Mouse (Mus musculus) natural killer cell, adult 2 months (primary cell): ENCODE data around the gene Vmn1r10.

ENCODE experiments used
- DNase-seq, 2 experiments: peaks; one replicate each; pipeline ENCODE4 v3.0.0; 2022; ENCODE audit warnings: low spot score in 2 of 2

Gene Vmn1r10

DNA sequence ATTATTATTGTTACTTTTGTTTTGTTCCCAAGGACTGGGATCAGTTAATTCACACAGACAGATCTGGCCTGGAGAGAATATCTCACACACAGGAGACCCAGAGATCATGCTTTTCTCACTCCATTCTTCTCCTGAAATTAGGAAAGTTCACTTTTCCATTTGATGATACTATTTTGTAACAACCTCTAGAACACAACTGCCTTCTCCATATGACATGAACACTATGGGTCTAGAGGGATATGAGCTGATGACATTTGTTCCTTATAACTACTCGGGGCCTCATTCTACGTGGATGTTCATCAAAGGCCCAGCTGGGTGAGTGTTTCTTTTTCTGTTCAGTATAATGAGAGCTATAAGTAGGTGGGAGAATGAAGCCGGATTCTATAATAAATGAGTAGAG lies at the start of gene Vmn1r10:
Gene Vmn1r10, plus strand, starts transcription at position 301 of the 400 bp plus-strand sequence.
- DNase-seq = no peak

DNA sequence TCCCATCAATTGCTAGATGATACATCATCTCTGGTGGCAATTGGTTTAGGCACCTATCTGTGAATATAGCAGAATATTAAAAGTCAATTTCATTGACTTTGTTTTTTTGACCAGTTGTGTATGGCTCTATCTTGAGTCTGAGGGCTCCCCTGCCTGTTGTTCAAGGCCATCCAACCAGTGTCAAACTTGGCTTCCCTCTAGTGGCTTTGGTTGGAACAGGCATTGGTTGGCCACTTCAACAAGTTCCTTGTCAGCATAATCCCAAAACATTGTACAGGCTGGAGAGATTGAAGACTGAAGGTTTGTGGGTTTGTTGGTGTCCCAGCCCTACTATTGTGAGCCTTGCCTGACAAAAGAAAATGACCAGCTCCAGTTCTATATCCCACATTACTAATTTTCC lies 45.5 kb upstream of the Vmn1r10 start:
- no peak for DNase-seq

DNA sequence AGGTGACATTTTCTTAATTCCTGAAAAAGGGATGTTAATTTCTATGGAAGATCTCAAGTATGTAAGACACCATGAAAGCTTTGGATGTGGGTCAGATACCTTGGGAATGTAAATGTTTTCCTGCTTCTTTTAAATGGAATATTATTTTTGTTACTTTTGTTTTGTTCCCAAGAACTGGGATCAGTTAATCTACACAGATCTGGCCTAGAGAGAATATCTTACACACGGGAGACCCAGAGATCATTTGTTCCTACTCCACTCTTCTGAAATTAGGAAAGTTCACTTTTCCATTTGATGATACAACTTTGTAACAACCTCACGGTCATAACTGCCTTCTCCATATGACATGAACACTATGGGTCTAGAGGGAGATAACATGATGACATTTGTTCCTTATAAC lies 42.8 kb upstream of the Vmn1r10 start, which contains the start of gene Vmn1r9:
Gene Vmn1r9, plus strand, starts transcription at position 301 of the 400 bp plus-strand sequence.
- no peak for DNase-seq

DNA sequence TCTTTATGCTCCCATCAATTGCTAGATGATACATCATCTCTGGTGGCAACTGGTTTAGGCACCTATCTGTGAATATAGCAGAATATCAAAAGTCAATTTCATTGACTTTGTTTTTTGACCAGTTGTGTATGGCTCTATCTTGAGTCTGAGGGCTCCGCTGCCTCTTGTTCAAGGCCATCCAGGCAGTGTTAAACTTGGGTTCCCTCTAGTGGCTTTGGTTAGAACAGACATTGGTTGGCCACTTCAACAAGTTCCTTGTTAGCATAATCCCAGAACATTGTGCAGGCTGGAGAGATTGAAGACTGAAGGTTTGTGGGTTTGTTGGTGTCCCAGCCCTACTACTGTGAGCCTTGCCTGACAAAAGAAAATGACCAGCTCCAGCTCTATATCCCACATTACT lies 2.9 kb upstream of the Vmn1r10 start:
- DNase-seq = no peak

DNA sequence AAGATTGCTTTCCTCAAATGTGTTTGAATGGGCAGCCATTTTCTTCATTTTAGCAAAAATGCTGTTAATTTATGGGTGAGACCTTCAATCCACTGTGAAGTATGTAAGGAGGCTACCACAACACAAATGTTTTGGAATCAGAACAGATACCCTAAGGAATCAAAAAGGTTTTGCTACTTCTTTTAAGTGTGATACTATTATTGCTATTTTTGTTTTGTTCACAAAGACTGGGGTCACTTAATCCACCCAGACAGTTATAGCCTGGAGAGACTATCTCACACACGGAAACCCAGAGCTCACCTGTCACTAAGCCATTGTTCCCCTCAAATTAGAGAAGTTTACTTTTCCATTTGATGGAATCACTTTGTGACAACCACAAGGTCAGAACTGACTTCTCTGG lies 23.9 kb downstream of the Vmn1r10 start, which contains the start of gene Vmn1r11:
Gene Vmn1r11, plus strand, starts transcription at position 301 of the 400 bp plus-strand sequence.
- DNase-seq = no peak

DNA sequence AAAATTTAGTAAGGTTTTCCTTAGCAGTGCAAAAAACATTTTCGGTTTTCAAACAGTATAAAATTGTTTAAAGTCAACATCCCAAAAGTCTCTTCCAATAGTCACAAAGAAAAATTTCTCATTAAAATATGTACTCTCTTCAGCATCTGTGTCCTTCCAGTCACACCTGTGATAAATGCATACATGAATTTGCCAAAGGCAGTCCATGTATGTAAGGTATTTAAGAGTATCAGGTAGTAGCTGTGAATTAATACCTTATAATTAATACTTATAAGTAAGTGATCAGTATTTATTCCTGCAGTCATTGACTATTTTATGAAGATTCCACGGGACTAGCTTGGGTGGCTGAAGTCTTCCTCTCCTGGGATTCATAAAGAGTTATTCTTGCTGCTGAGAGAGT lies 47.4 kb downstream of the Vmn1r10 start, which contains the start of gene Vmn1r12:
Gene Vmn1r12, plus strand, starts transcription at position 301 of the 400 bp plus-strand sequence.
- DNase-seq = no peak
